Mouse (Mus musculus) kidney, adult 2 months (tissue): ENCODE results near the gene Irak3. TPM values are rescaled to one million over a fixed set of nuclear protein-coding genes. Genes with fewer than 3 reads are reported as not detected.
"Not testable (repeated sequence)": the region's sequence is repeated elsewhere in the genome, so short reads cannot be mapped to it uniquely, and the experiment has no call there.

Source experiments
- DNase-seq: peaks from one replicate; pipeline ENCODE4 v3.0.0; 2021
- H3K27ac ChIP-seq: fragments of 200-500 bp; 2 replicates; pipeline ENCODE4 v1.5.1; 2012; ENCODE audit warnings: low read depth, low read length, control low read depth, inconsistent platforms; ENCODE audit not compliant: insufficient read depth
- H3K27me3 ChIP-seq: fragments of 200-500 bp; replicated peaks from 2 replicates; pipeline ENCODE4 v1.6.1; 2012; ENCODE audit warnings: mild to moderate bottlenecking, moderate library complexity, low read length, inconsistent platforms; ENCODE audit not compliant: control insufficient read depth, insufficient read depth
- H3K36me3 ChIP-seq: fragments of 200-500 bp; 2 replicates; pipeline ENCODE4 v1.6.1; 2012; ENCODE audit warnings: mild to moderate bottlenecking, moderate library complexity, low read length, inconsistent platforms; ENCODE audit not compliant: control insufficient read depth, insufficient read depth
- H3K4me1 ChIP-seq: fragments of 200-500 bp; 2 replicates; pipeline ENCODE4 v1.6.1; 2011; ENCODE audit warnings: low read length; ENCODE audit not compliant: control insufficient read depth, insufficient read depth
- H3K4me3 ChIP-seq: fragments of 200-500 bp; 2 replicates; pipeline ENCODE4 v1.5.1; 2011; ENCODE audit warnings: mild to moderate bottlenecking, low read depth, low read length, control low read depth; ENCODE audit not compliant: insufficient read depth
- CTCF ChIP-seq: fragments of 200-500 bp; conservative IDR thresholded peaks from 2 replicates; pipeline ENCODE4 v1.5.1; 2011; ENCODE audit warnings: low read depth, mild to moderate bottlenecking, control low read depth, low read length, moderate library complexity, mixed read lengths; ENCODE audit not compliant: insufficient read depth, insufficient read length
- POLR2A ChIP-seq: fragments of 200-500 bp; IDR thresholded peaks from one replicate; pipeline ENCODE4 v1.6.1; 2011; ENCODE audit warnings: low read depth, low read length, control low read depth
- WGBS: fragments of 180-500 bp; shearing (Covaris S2); methylation state at CpG from one replicate; pipeline ENCODE4 v1.1.7; 2018; 5-methylcytosine and 5-hydroxymethylcytosine counted together
- polyA plus RNA-seq: library from polyadenylated mRNA; depleted of rRNA; stranded (reverse); fragments of >200 nt; gene quantifications from 2 replicates; pipeline ENCODE4 v1.2.3, GENCODE M21; 2012

Gene Irak3
- polyA plus RNA-seq, 1 experiment: 2.1 TPM

DNA sequence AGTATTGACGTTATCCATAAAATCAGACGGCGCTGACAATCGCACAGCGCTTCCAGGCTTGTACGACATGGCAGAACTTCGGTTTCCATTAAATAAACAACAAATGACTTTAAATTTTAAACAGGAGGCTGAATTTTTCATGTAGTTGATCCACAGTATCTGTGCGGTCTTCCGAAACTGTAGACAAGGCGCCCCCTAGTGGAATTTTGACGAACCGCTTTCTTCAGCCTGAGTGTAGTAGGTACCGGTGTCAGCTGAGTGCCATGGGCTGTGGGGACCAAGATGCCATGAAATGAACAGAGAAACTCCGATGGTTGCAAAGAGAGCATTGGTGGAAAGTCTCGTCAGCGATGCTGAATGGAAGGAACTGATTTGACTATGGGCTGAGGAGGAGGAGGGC, 71.3 kb downstream of the Irak3 start:
- WGBS: 64% methylated on average over 16 of the region's 16 CpGs
- TF ChIP-seq CTCF: peak; percentile 50
- TF ChIP-seq POLR2A: no peak
- Histone ChIP-seq H3K4me1 (no peaks in the 10 kb centered on the region; the same call in 1 of the 2 replicates), H3K36me3 (no peaks in the 10 kb centered on the region), H3K4me3 (no peak overlapping the region), H3K27me3 (no peaks in the 10 kb centered on the region), H3K27ac (no peak overlapping the region)
- DNase-seq: peak; percentile 57

- TF ChIP-seq CTCF (no peak), POLR2A (no peak)
These were observed 73.2 kb downstream of the Irak3 start for GRCm38 (mm10) chr10:120128601-120129277.

DNA sequence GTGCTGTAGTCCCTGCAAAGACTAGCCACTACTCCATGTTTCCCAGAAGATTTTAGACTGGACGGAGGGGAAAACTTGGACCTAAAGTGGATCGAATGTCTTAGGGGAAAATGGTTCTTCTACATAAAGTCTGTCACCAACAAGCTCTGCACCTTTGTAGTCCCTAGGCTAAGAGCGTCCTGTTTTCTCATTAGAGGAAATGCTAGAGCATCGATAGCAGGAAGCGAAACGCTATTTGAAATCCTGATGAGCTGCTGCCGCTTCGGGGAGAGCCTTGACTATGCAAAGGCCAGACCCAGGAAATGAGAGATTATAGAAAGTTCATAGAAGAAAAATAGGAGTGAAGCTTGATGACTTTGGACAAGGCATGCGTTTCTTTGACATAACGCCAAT, 76.5 kb downstream of the Irak3 start:
- no peak for DNase-seq
- Histone ChIP-seq H3K4me3 (no peak overlapping the region), H3K36me3 (no peaks in the 10 kb centered on the region), H3K27me3 (no peaks in the 10 kb centered on the region), H3K27ac (no peak overlapping the region), H3K4me1 (no peaks in the 10 kb centered on the region; the same call in 1 of the 2 replicates)
- 64% methylated on average over 10 of the region's 10 CpGs for WGBS
- TF ChIP-seq CTCF: no peak

More at GRCm38 (mm10) chr10:120128601-120129277, 73.2 kb downstream of the Irak3 start:
- Histone ChIP-seq H3K27me3 (no peaks in the 10 kb centered on the region), H3K4me3 (no peak overlapping the region), H3K36me3 (no peaks in the 10 kb centered on the region), H3K4me1 (no peaks in the 10 kb centered on the region; the same call in 1 of the 2 replicates), H3K27ac (no peak overlapping the region)
- 22% methylated on average over 13 of the region's 13 CpGs for WGBS
- DNase-seq: peak; percentile 79

DNA sequence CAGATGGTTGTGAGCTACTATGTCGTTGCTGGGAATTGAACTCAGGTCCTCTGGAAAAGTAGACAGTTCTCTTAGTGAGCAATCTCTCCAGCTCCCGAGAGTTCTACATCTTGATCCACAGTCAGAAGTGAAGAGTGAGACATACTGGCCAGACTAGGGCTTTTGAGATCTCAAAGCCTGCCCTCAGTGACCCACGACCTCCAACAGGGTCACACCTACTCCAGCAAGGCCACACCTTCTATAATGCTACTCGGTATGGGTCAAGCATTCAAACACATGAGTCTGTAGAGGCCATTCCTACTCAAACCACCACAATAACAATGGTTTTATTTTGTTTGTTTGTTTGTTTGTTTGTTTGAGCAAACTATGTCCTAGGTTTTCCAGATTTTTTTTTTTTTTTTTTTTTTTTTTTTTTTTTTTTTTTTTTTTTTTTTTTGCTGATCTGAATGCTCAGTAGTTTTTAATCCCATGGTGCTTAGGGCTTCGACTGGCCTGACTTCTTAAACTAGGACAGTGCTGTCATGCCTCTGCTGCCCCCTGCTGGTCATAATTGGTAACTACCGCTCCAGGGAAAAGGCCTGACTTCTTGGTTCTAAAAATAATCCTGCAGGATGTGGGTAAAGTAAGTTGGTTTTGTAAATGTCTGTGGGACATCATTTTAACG, 77.0 kb downstream of the Irak3 start:
- H3K27ac ChIP-seq: no peak overlapping the region
- TF ChIP-seq POLR2A (no peak), CTCF (peak; percentile 92)
- 54% methylated on average over 7 of the region's 7 CpGs for WGBS
- peak; percentile 88 for DNase-seq
- no peaks in the 10 kb centered on the region for H3K36me3 ChIP-seq
- H3K4me1 ChIP-seq: no peaks in the 10 kb centered on the region; the same call in 1 of the 2 replicates
- H3K4me3 ChIP-seq: no peak overlapping the region
- no peaks in the 10 kb centered on the region for H3K27me3 ChIP-seq

- 84% methylated on average over 3 of the region's 3 CpGs for WGBS
- Histone ChIP-seq H3K27ac (no peak overlapping the region), H3K36me3 (no peaks in the 10 kb centered on the region), H3K27me3 (no peaks in the 10 kb centered on the region), H3K4me1 (no peaks in the 10 kb centered on the region; the same call in 1 of the 2 replicates), H3K4me3 (no peak overlapping the region)
- no peak for TF ChIP-seq POLR2A
- no peak for TF ChIP-seq CTCF
- no peak for DNase-seq
These were observed 78.2 kb downstream of the Irak3 start for GRCm38 (mm10) chr10:120123721-120124120.

GRCm38 (mm10) chr10:120115249-120115648, 86.7 kb downstream of the Irak3 start:
- no peaks in the 10 kb centered on the region for H3K36me3 ChIP-seq
- no peaks in the 10 kb centered on the region for H3K27me3 ChIP-seq
- TF ChIP-seq POLR2A (no peak), CTCF (no peak)
- H3K27ac ChIP-seq: no peak overlapping the region
- H3K4me3 ChIP-seq: no peak overlapping the region
- WGBS: 95% methylated on average over 1 of the region's 1 CpGs
- no peak for DNase-seq
- peaks cover 3% of the 10 kb centered on the region; the same call in 1 of the 2 replicates for H3K4me1 ChIP-seq

DNA sequence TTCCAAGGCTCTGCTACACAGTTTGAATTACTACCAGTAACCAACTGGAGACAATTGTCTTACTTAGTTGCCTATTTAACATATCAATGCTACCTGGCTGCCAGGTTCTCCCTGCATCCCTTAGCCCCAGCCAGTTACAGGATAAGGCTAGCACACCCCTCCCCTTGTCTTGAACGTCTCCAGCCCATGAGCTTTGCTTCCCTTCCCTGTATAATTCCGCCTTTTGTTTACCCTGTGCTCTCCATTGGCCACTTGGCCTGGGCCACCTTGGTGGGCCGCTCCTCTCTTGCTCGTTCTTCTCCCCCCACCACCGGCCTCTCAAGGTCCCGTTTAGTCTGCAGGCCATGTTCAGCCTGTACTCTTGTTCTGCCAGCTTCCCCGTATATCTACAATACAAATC, 87.4 kb downstream of the Irak3 start:
- no peaks in the 10 kb centered on the region for H3K27me3 ChIP-seq
- peaks cover 3% of the 10 kb centered on the region; the same call in 1 of the 2 replicates for H3K4me1 ChIP-seq
- WGBS: 79% methylated on average over 7 of the region's 7 CpGs
- no peak overlapping the region for H3K27ac ChIP-seq
- TF ChIP-seq POLR2A (no peak), CTCF (no peak)
- H3K4me3 ChIP-seq: no peak overlapping the region
- DNase-seq: no peak
- H3K36me3 ChIP-seq: no peaks in the 10 kb centered on the region

GRCm38 (mm10) chr10:120113980-120114379, 88.0 kb downstream of the Irak3 start:
- H3K27me3 ChIP-seq: no peaks in the 10 kb centered on the region
- no peak for DNase-seq
- WGBS: 89% methylated on average over 6 of the region's 6 CpGs
- H3K4me3 ChIP-seq: no peak overlapping the region
- no peak overlapping the region for H3K27ac ChIP-seq
- no peaks in the 10 kb centered on the region for H3K36me3 ChIP-seq
- H3K4me1 ChIP-seq: peaks cover 3% of the 10 kb centered on the region; the same call in 1 of the 2 replicates
- TF ChIP-seq POLR2A (no peak), CTCF (no peak)

- not testable (repeated sequence) for DNase-seq, H3K4me1 ChIP-seq
These were observed 88.4 kb downstream of the Irak3 start for GRCm38 (mm10) chr10:120113482-120113881.

More at GRCm38 (mm10) chr10:120113482-120113881, 88.4 kb downstream of the Irak3 start:
- 60% methylated on average over 9 of the region's 9 CpGs for WGBS
- not testable (repeated sequence) for H3K27me3 ChIP-seq, H3K4me3 ChIP-seq, H3K36me3 ChIP-seq, H3K27ac ChIP-seq
